Mouse (Mus musculus) CH12.LX (cell line): ENCODE measurements around the gene Vmn1r17.

Experiments
- BHLHE40 ChIP-seq: IDR thresholded peaks from 2 replicates; pipeline ENCODE4 v1.6.1; 2011; ENCODE audit warnings: mild to moderate bottlenecking, low read depth, low read length, improper control_type of control experiment
- CHD1 ChIP-seq: IDR thresholded peaks from 2 replicates; pipeline ENCODE4 v1.6.1; 2012; ENCODE audit warnings: low read depth, low read length, improper control_type of control experiment, inconsistent platforms
- CTCF ChIP-seq, 2 experiments: IDR thresholded peaks in 1 of 2; conservative IDR thresholded peaks in 1 of 2; 2 replicates each; pipeline ENCODE4 v1.5.1; 2011 to 2012; ENCODE audit warnings: low read depth in 2 of 2, low read length in 2 of 2, improper control_type of control experiment in 1 of 2, inconsistent platforms in 1 of 2, mild to moderate bottlenecking in 1 of 2, moderate library complexity in 1 of 2
- EP300 ChIP-seq: IDR thresholded peaks from 2 replicates; pipeline ENCODE4 v1.6.1; 2011; ENCODE audit warnings: low read length, improper control_type of control experiment
- HCFC1 ChIP-seq: IDR thresholded peaks from 2 replicates; pipeline ENCODE4 v1.6.1; 2012; ENCODE audit warnings: low read depth, mild to moderate bottlenecking, inconsistent platforms, low read length, improper control_type of control experiment
- MAFK ChIP-seq: IDR thresholded peaks from 2 replicates; pipeline ENCODE4 v1.6.1; 2011; ENCODE audit warnings: low read length, improper control_type of control experiment; ENCODE audit not compliant: insufficient replicate concordance
- NRF1 ChIP-seq: IDR thresholded peaks from 2 replicates; pipeline ENCODE4 v1.6.1; 2014; ENCODE audit warnings: low read depth, mild to moderate bottlenecking, inconsistent platforms, low read length, improper control_type of control experiment, moderate library complexity
- POLR2A ChIP-seq: IDR thresholded peaks from 2 replicates; pipeline ENCODE4 v1.6.1; 2011; ENCODE audit warnings: low read depth, mild to moderate bottlenecking, improper control_type of control experiment, low read length
- POLR2AphosphoS2 ChIP-seq: IDR thresholded peaks from 2 replicates; pipeline ENCODE4 v1.6.1; 2011; ENCODE audit warnings: low read depth, low read length, improper control_type of control experiment
- ZMIZ1 ChIP-seq: IDR thresholded peaks from 2 replicates; pipeline ENCODE4 v1.6.1; 2012; ENCODE audit warnings: low read depth, mild to moderate bottlenecking, inconsistent platforms, low read length, improper control_type of control experiment

DNA sequence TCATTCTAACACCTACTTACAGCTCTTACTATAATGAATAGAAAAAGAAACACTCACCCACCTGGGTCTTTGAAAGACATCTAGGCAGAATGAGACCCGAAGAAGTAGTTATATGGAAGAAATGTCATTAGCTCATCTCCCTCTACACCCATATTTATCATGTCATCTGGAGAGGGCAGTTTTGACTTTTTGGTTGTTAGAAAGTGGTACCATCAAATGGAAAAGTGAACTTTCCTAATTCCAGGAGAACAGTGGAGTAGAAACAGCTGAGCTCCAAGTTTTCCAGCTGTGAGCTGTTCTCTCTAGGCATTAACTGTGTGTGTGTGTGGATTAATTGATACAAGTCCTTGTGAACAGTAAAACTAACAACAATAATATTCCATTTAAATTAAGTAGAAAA, at the start of gene Vmn1r17:
- no peak for TF ChIP-seq CTCF (conservative IDR thresholded peaks at IDR 0.05 in 1 of 2, IDR thresholded peaks at IDR 0.05 in 1 of 2; ENCODE audit: low read depth in 2 of 2, low read length in 2 of 2)
- TF ChIP-seq EP300 = no peak
- no peak for TF ChIP-seq CHD1
- TF ChIP-seq POLR2A = no peak
- TF ChIP-seq MAFK = no peak
- no peak for TF ChIP-seq BHLHE40
- TF ChIP-seq POLR2AphosphoS2 = no peak
- TF ChIP-seq ZMIZ1 = no peak
- TF ChIP-seq HCFC1 = no peak
- TF ChIP-seq NRF1 = no peak
